Mouse (Mus musculus): ENCODE data around the gene Ccdc73. TPM values are rescaled to one million over a fixed set of nuclear protein-coding genes. Genes with fewer than 3 reads are reported as not detected.
"Not testable (repeated sequence)": the region's sequence is repeated elsewhere in the genome, so short reads cannot be mapped to it uniquely, and the experiment has no call there.

The Ccdc73 gene
- polyA plus RNA-seq, 1 experiment from 2014 or later = 8.9 TPM

GRCm38 (mm10) chr2:104887331-104887730, 19.7 kb downstream of the Ccdc73 start:
- ATAC-seq (ENCODE audit: low FRiP score, low read depth) = not testable (repeated sequence)
- 69% methylated on average over 2 of the region's 2 CpGs for WGBS

GRCm38 (mm10) chr2:104887882-104888566, 20.4 kb downstream of the Ccdc73 start:
- Histone ChIP-seq H3K9ac (replicated peaks) (no peak overlapping the region), H3K9me3 (no peaks in the 10 kb centered on the region), H3K36me3 (no peaks in the 10 kb centered on the region), H3K4me3 (no peak overlapping the region), H3K27ac (replicated peaks) (no peak overlapping the region), H3K27me3 (no peaks in the 10 kb centered on the region), H3K4me1 (no peaks in the 10 kb centered on the region), H3K4me2 (replicated peaks) (no peak overlapping the region)
- ATAC-seq (ENCODE audit: low FRiP score, low read depth) = peak; percentile 75
- 25% methylated on average over 10 of the region's 10 CpGs for WGBS

More at GRCm38 (mm10) chr2:104887331-104887730, 19.7 kb downstream of the Ccdc73 start:
- not testable (repeated sequence) for H3K9me3 ChIP-seq; H3K4me2 ChIP-seq (replicated peaks); H3K4me1 ChIP-seq; H3K36me3 ChIP-seq; H3K27ac ChIP-seq (replicated peaks); H3K9ac ChIP-seq (replicated peaks); H3K4me3 ChIP-seq; H3K27me3 ChIP-seq

GRCm38 (mm10) chr2:104899975-104900374, 32.4 kb downstream of the Ccdc73 start:
- no peaks in the 10 kb centered on the region for H3K27me3 ChIP-seq
- H3K9ac ChIP-seq (replicated peaks) = no peak overlapping the region
- H3K4me3 ChIP-seq = no peak overlapping the region
- H3K27ac ChIP-seq (replicated peaks) = no peak overlapping the region
- H3K4me1 ChIP-seq = no peaks in the 10 kb centered on the region
- ATAC-seq (ENCODE audit: low FRiP score, low read depth) = no peak
- H3K4me2 ChIP-seq (replicated peaks) = no peak overlapping the region
- 85% methylated on average over 2 of the region's 2 CpGs for WGBS
- H3K9me3 ChIP-seq = no peaks in the 10 kb centered on the region
- no peaks in the 10 kb centered on the region for H3K36me3 ChIP-seq

- Histone ChIP-seq H3K9me3 (no peaks in the 10 kb centered on the region), H3K4me3 (no peak overlapping the region), H3K27me3 (no peaks in the 10 kb centered on the region), H3K4me1 (no peaks in the 10 kb centered on the region), H3K4me2 (replicated peaks) (no peak overlapping the region), H3K9ac (replicated peaks) (no peak overlapping the region), H3K27ac (replicated peaks) (no peak overlapping the region), H3K36me3 (no peaks in the 10 kb centered on the region)
- ATAC-seq (ENCODE audit: low FRiP score, low read depth) = no peak
- WGBS = 86% methylated on average over 3 of the region's 3 CpGs
These were observed 48.1 kb downstream of the Ccdc73 start for GRCm38 (mm10) chr2:104915709-104916108.

- H3K4me1 ChIP-seq = no peaks in the 10 kb centered on the region
- no peak overlapping the region for H3K9ac ChIP-seq (replicated peaks)
- WGBS = 76% methylated on average over 1 of the region's 1 CpGs
- H3K27ac ChIP-seq (replicated peaks) = no peak overlapping the region
- no peak overlapping the region for H3K4me2 ChIP-seq (replicated peaks)
- no peak for ATAC-seq (ENCODE audit: low FRiP score, low read depth)
- H3K4me3 ChIP-seq = no peak overlapping the region
- no peaks in the 10 kb centered on the region for H3K36me3 ChIP-seq
- no peaks in the 10 kb centered on the region for H3K27me3 ChIP-seq
- H3K9me3 ChIP-seq = no peaks in the 10 kb centered on the region
These were observed 96.9 kb downstream of the Ccdc73 start for GRCm38 (mm10) chr2:104964492-104964891.

- Histone ChIP-seq H3K4me1 (peaks cover 5% of the 10 kb centered on the region; the same call in 1 of the 2 replicates), H3K4me2 (replicated peaks) (no peak overlapping the region), H3K27ac (replicated peaks) (no peak overlapping the region), H3K36me3 (no peaks in the 10 kb centered on the region), H3K4me3 (no peak overlapping the region), H3K9me3 (no peaks in the 10 kb centered on the region), H3K27me3 (no peaks in the 10 kb centered on the region), H3K9ac (replicated peaks) (no peak overlapping the region)
- peak; percentile 66; the same call in 1 of the 2 replicates for ATAC-seq (ENCODE audit: low FRiP score, low read depth)
- WGBS = 6% methylated on average over 2 of the region's 2 CpGs
These were observed 114.1 kb downstream of the Ccdc73 start for GRCm38 (mm10) chr2:104981712-104982111.

- no peaks in the 10 kb centered on the region for H3K9me3 ChIP-seq
- H3K4me1 ChIP-seq = peaks cover 5% of the 10 kb centered on the region; the same call in 1 of the 2 replicates
- H3K36me3 ChIP-seq = no peaks in the 10 kb centered on the region
- no peak overlapping the region for H3K4me2 ChIP-seq (replicated peaks)
- no peak for ATAC-seq (ENCODE audit: low FRiP score, low read depth)
- WGBS = 65% methylated on average over 3 of the region's 3 CpGs
- H3K27me3 ChIP-seq = no peaks in the 10 kb centered on the region
- H3K9ac ChIP-seq (replicated peaks) = no peak overlapping the region
- H3K27ac ChIP-seq (replicated peaks) = no peak overlapping the region
- no peak overlapping the region for H3K4me3 ChIP-seq
These were observed 118.2 kb downstream of the Ccdc73 start for GRCm38 (mm10) chr2:104985796-104986195.

GRCm38 (mm10) chr2:104988974-104989373, 121.4 kb downstream of the Ccdc73 start:
- WGBS = 89% methylated on average over 1 of the region's 1 CpGs
- Histone ChIP-seq H3K9me3 (no peaks in the 10 kb centered on the region), H3K4me2 (replicated peaks) (no peak overlapping the region), H3K36me3 (no peaks in the 10 kb centered on the region), H3K4me3 (no peak overlapping the region), H3K9ac (replicated peaks) (no peak overlapping the region), H3K27ac (replicated peaks) (no peak overlapping the region), H3K27me3 (no peaks in the 10 kb centered on the region), H3K4me1 (no peaks in the 10 kb centered on the region)
- no peak for ATAC-seq (ENCODE audit: low FRiP score, low read depth)

- H3K36me3 ChIP-seq = peaks cover 19% of the 10 kb centered on the region
- WGBS = 86% methylated on average over 2 of the region's 2 CpGs
- ATAC-seq (ENCODE audit: low FRiP score, low read depth) = no peak
- no peaks in the 10 kb centered on the region for H3K9me3 ChIP-seq
- H3K4me3 ChIP-seq = no peak overlapping the region
- no peaks in the 10 kb centered on the region for H3K4me1 ChIP-seq
- no peak overlapping the region for H3K4me2 ChIP-seq (replicated peaks)
- H3K27ac ChIP-seq (replicated peaks) = no peak overlapping the region
- H3K9ac ChIP-seq (replicated peaks) = no peak overlapping the region
- no peaks in the 10 kb centered on the region for H3K27me3 ChIP-seq
These were observed 126.8 kb downstream of the Ccdc73 start for GRCm38 (mm10) chr2:104994436-104994835.

GRCm38 (mm10) chr2:104996201-104996600, 128.6 kb downstream of the Ccdc73 start:
- no peak overlapping the region for H3K9ac ChIP-seq (replicated peaks)
- no peak overlapping the region for H3K27ac ChIP-seq (replicated peaks)
- H3K36me3 ChIP-seq = peaks cover 19% of the 10 kb centered on the region
- H3K27me3 ChIP-seq = no peaks in the 10 kb centered on the region
- H3K4me3 ChIP-seq = no peak overlapping the region
- no peaks in the 10 kb centered on the region for H3K4me1 ChIP-seq
- H3K4me2 ChIP-seq (replicated peaks) = no peak overlapping the region
- WGBS = 92% methylated on average over 3 of the region's 3 CpGs
- no peak for ATAC-seq (ENCODE audit: low FRiP score, low read depth)
- no peaks in the 10 kb centered on the region for H3K9me3 ChIP-seq

GRCm38 (mm10) chr2:105007236-105007635, 139.6 kb downstream of the Ccdc73 start:
- Histone ChIP-seq H3K4me1 (no peaks in the 10 kb centered on the region), H3K36me3 (peaks cover 74% of the 10 kb centered on the region), H3K9ac (replicated peaks) (no peak overlapping the region), H3K9me3 (no peaks in the 10 kb centered on the region), H3K27ac (replicated peaks) (no peak overlapping the region), H3K4me3 (no peak overlapping the region), H3K27me3 (no peaks in the 10 kb centered on the region), H3K4me2 (replicated peaks) (no peak overlapping the region)
- ATAC-seq (ENCODE audit: low FRiP score, low read depth) = no peak

GRCm38 (mm10) chr2:105016192-105016966, 148.8 kb downstream of the Ccdc73 start:
- Histone ChIP-seq H3K36me3 (peaks cover 24% of the 10 kb centered on the region), H3K27me3 (no peaks in the 10 kb centered on the region), H3K27ac (replicated peaks) (peak overlapping the region; percentile 77), H3K4me1 (peaks cover 9% of the 10 kb centered on the region), H3K4me2 (replicated peaks) (peak overlapping the region; percentile 66), H3K4me3 (peak overlapping the region; percentile 92), H3K9me3 (no peaks in the 10 kb centered on the region), H3K9ac (replicated peaks) (peak overlapping the region; percentile 83)
- WGBS = 1% methylated on average over 43 of the region's 43 CpGs
- ATAC-seq (ENCODE audit: low FRiP score, low read depth) = peak; percentile 85
